Mouse (Mus musculus): ENCODE data around the gene Cdh23. TPM values are rescaled to one million over a fixed set of nuclear protein-coding genes. Genes with fewer than 3 reads are reported as not detected.
A peak's percentile ranks its signal among the peaks of the same experiment; 100 is the strongest.

Gene Cdh23
- polyA plus RNA-seq, 1 experiment from 2014 or later: 0.53 TPM

GRCm38 (mm10) chr10:60390177-60390903, 305.9 kb downstream of the Cdh23 start:
- 44% methylated on average over 6 of the region's 6 CpGs for WGBS
- Histone ChIP-seq H3K4me3 (no peak overlapping the region), H3K9me3 (no peaks in the 10 kb centered on the region), H3K4me1 (peaks cover 25% of the 10 kb centered on the region), H3K36me3 (no peaks in the 10 kb centered on the region), H3K27me3 (ENCODE audit: insufficient read depth, poor library complexity, severe bottlenecking) (no peaks in the 10 kb centered on the region), H3K27ac (peak overlapping the region; percentile 62; the same call in 1 of the 2 replicates)
- no peak for DNase-seq (ENCODE audit: low spot score)

- Histone ChIP-seq H3K4me3 (peak overlapping the region; percentile 13; the same call in 1 of the 2 replicates), H3K27ac (peak overlapping the region; percentile 62; the same call in 1 of the 2 replicates), H3K9me3 (no peaks in the 10 kb centered on the region), H3K4me1 (peaks cover 23% of the 10 kb centered on the region), H3K36me3 (no peaks in the 10 kb centered on the region), H3K27me3 (ENCODE audit: insufficient read depth, poor library complexity, severe bottlenecking) (no peaks in the 10 kb centered on the region)
- no peak for DNase-seq (ENCODE audit: low spot score)
- WGBS: 18% methylated on average over 9 of the region's 9 CpGs
Observed at GRCm38 (mm10) chr10:60389447-60389865, 306.8 kb downstream of the Cdh23 start.

GRCm38 (mm10) chr10:60388332-60388731, 308.0 kb downstream of the Cdh23 start:
- DNase-seq (ENCODE audit: low spot score): no peak
- H3K36me3 ChIP-seq: no peaks in the 10 kb centered on the region
- no peaks in the 10 kb centered on the region for H3K27me3 ChIP-seq (ENCODE audit: insufficient read depth, poor library complexity, severe bottlenecking)
- no peak overlapping the region for H3K27ac ChIP-seq
- no peaks in the 10 kb centered on the region for H3K9me3 ChIP-seq
- peaks cover 23% of the 10 kb centered on the region for H3K4me1 ChIP-seq
- 67% methylated on average over 2 of the region's 2 CpGs for WGBS
- no peak overlapping the region for H3K4me3 ChIP-seq

- Histone ChIP-seq H3K4me3 (no peak overlapping the region), H3K27me3 (ENCODE audit: insufficient read depth, poor library complexity, severe bottlenecking) (no peaks in the 10 kb centered on the region; the same call in 1 of the 2 replicates), H3K4me1 (peaks cover 20% of the 10 kb centered on the region), H3K36me3 (no peaks in the 10 kb centered on the region), H3K27ac (no peak overlapping the region), H3K9me3 (no peaks in the 10 kb centered on the region)
- 71% methylated on average over 10 of the region's 10 CpGs for WGBS
- no peak for DNase-seq (ENCODE audit: low spot score)
Observed at GRCm38 (mm10) chr10:60381142-60381925, 315.0 kb downstream of the Cdh23 start.

GRCm38 (mm10) chr10:60380229-60380628, 316.1 kb downstream of the Cdh23 start:
- Histone ChIP-seq H3K36me3 (no peaks in the 10 kb centered on the region), H3K4me3 (no peak overlapping the region), H3K27me3 (ENCODE audit: insufficient read depth, poor library complexity, severe bottlenecking) (no peaks in the 10 kb centered on the region; the same call in 1 of the 2 replicates), H3K27ac (0 out of 2 replicates have a peak overlapping the region, but pooled peaks have one; percentile 30), H3K4me1 (peaks cover 20% of the 10 kb centered on the region), H3K9me3 (no peaks in the 10 kb centered on the region)
- no peak for DNase-seq (ENCODE audit: low spot score)
- 63% methylated on average over 3 of the region's 3 CpGs for WGBS

GRCm38 (mm10) chr10:60379419-60379957, 316.8 kb downstream of the Cdh23 start:
- Histone ChIP-seq H3K4me1 (peaks cover 20% of the 10 kb centered on the region), H3K27ac (peak overlapping the region; percentile 30; the same call in 1 of the 2 replicates), H3K27me3 (ENCODE audit: insufficient read depth, poor library complexity, severe bottlenecking) (no peaks in the 10 kb centered on the region; the same call in 1 of the 2 replicates), H3K36me3 (no peaks in the 10 kb centered on the region), H3K4me3 (no peak overlapping the region), H3K9me3 (no peaks in the 10 kb centered on the region)
- no peak for DNase-seq (ENCODE audit: low spot score)
- WGBS: 77% methylated on average over 9 of the region's 9 CpGs

- H3K36me3 ChIP-seq: no peaks in the 10 kb centered on the region
- WGBS: 78% methylated on average over 16 of the region's 16 CpGs
- no peak for DNase-seq (ENCODE audit: low spot score)
Observed at GRCm38 (mm10) chr10:60376704-60377103, 319.6 kb downstream of the Cdh23 start.

GRCm38 (mm10) chr10:60373937-60374578, 322.2 kb downstream of the Cdh23 start:
- Histone ChIP-seq H3K27me3 (ENCODE audit: insufficient read depth, poor library complexity, severe bottlenecking) (no peaks in the 10 kb centered on the region; the same call in 1 of the 2 replicates), H3K36me3 (no peaks in the 10 kb centered on the region), H3K4me3 (no peak overlapping the region), H3K27ac (peak overlapping the region; percentile 59), H3K9me3 (no peaks in the 10 kb centered on the region), H3K4me1 (peaks cover 14% of the 10 kb centered on the region)
- WGBS: 52% methylated on average over 8 of the region's 8 CpGs
- no peak for DNase-seq (ENCODE audit: low spot score)

More at GRCm38 (mm10) chr10:60376704-60377103, 319.6 kb downstream of the Cdh23 start:
- Histone ChIP-seq H3K4me1 (peaks cover 34% of the 10 kb centered on the region), H3K9me3 (no peaks in the 10 kb centered on the region), H3K4me3 (no peak overlapping the region), H3K27me3 (ENCODE audit: insufficient read depth, poor library complexity, severe bottlenecking) (no peaks in the 10 kb centered on the region; the same call in 1 of the 2 replicates), H3K27ac (0 out of 2 replicates have a peak overlapping the region, but pooled peaks have one; percentile 30)

GRCm38 (mm10) chr10:60373543-60373936, 322.8 kb downstream of the Cdh23 start:
- no peaks in the 10 kb centered on the region; the same call in 1 of the 2 replicates for H3K27me3 ChIP-seq (ENCODE audit: insufficient read depth, poor library complexity, severe bottlenecking)
- DNase-seq (ENCODE audit: low spot score): no peak

GRCm38 (mm10) chr10:60371596-60372386, 324.5 kb downstream of the Cdh23 start:
- 75% methylated on average over 5 of the region's 5 CpGs for WGBS

More at GRCm38 (mm10) chr10:60373543-60373936, 322.8 kb downstream of the Cdh23 start:
- Histone ChIP-seq H3K4me1 (peaks cover 14% of the 10 kb centered on the region), H3K27ac (peak overlapping the region; percentile 59), H3K36me3 (no peaks in the 10 kb centered on the region), H3K4me3 (no peak overlapping the region), H3K9me3 (no peaks in the 10 kb centered on the region)
- 34% methylated on average over 6 of the region's 6 CpGs for WGBS

GRCm38 (mm10) chr10:60370601-60371061, 325.7 kb downstream of the Cdh23 start:
- H3K4me1 ChIP-seq: peaks cover 14% of the 10 kb centered on the region

More at GRCm38 (mm10) chr10:60371596-60372386, 324.5 kb downstream of the Cdh23 start:
- Histone ChIP-seq H3K27ac (no peak overlapping the region), H3K9me3 (no peaks in the 10 kb centered on the region), H3K27me3 (ENCODE audit: insufficient read depth, poor library complexity, severe bottlenecking) (no peaks in the 10 kb centered on the region; the same call in 1 of the 2 replicates), H3K4me1 (peaks cover 14% of the 10 kb centered on the region), H3K4me3 (no peak overlapping the region), H3K36me3 (no peaks in the 10 kb centered on the region)
- no peak for DNase-seq (ENCODE audit: low spot score)

More at GRCm38 (mm10) chr10:60370601-60371061, 325.7 kb downstream of the Cdh23 start:
- no peak for DNase-seq (ENCODE audit: low spot score)
- Histone ChIP-seq H3K27me3 (ENCODE audit: insufficient read depth, poor library complexity, severe bottlenecking) (no peaks in the 10 kb centered on the region), H3K36me3 (no peaks in the 10 kb centered on the region), H3K9me3 (no peaks in the 10 kb centered on the region), H3K27ac (0 out of 2 replicates have a peak overlapping the region, but pooled peaks have one; percentile 12), H3K4me3 (no peak overlapping the region)
- 72% methylated on average over 5 of the region's 5 CpGs for WGBS
